Mouse (Mus musculus) forebrain, embryonic 13.5 days (tissue): ENCODE measurements around the gene Gm10073. TPM values are rescaled to one million over a fixed set of nuclear protein-coding genes. Genes with fewer than 3 reads are reported as not detected.
"Not testable (repeated sequence)": the region's sequence is repeated elsewhere in the genome, so short reads cannot be mapped to it uniquely, and the experiment has no call there.

Experiments
- ATAC-seq: fragments of 200-750 bp; cut with Nextera tagmentation; 2 replicates; pipeline ENCODE4 v1.8.0; 2017
- H3K27ac ChIP-seq: fragments of 300-500 bp; sonication (generic); 2 replicates; pipeline ENCODE4 v1.5.1; 2015; ENCODE audit warnings: inconsistent platforms, mild to moderate bottlenecking, moderate library complexity
- H3K27me3 ChIP-seq: fragments of 300-500 bp; sonication (generic); 2 replicates; pipeline ENCODE4 v1.6.1; 2015; ENCODE audit warnings: mild to moderate bottlenecking, inconsistent platforms
- H3K36me3 ChIP-seq: fragments of 300-500 bp; sonication (generic); 2 replicates; pipeline ENCODE4 v1.6.1; 2015; ENCODE audit warnings: mild to moderate bottlenecking, inconsistent platforms; ENCODE audit not compliant: poor library complexity, severe bottlenecking
- H3K4me1 ChIP-seq: fragments of 300-500 bp; sonication (generic); 2 replicates; pipeline ENCODE4 v1.6.1; 2015; ENCODE audit warnings: inconsistent platforms
- H3K4me2 ChIP-seq: fragments of 300-500 bp; sonication (generic); 2 replicates; pipeline ENCODE4 v1.6.1; 2015; ENCODE audit warnings: inconsistent platforms, mild to moderate bottlenecking, moderate library complexity
- H3K4me3 ChIP-seq: fragments of 300-500 bp; sonication (generic); 2 replicates; pipeline ENCODE4 v1.5.1; 2015; ENCODE audit warnings: mild to moderate bottlenecking, inconsistent platforms
- H3K9ac ChIP-seq: fragments of 300-500 bp; sonication (generic); 2 replicates; pipeline ENCODE4 v1.6.1; 2015; ENCODE audit warnings: mild to moderate bottlenecking, inconsistent platforms
- H3K9me3 ChIP-seq: fragments of 300-500 bp; sonication (generic); replicated peaks from 2 replicates; pipeline ENCODE4 v1.6.1; 2016; ENCODE audit warnings: inconsistent platforms
- WGBS: fragments of 180-500 bp; shearing (Covaris S2); methylation state at CpG from one replicate; pipeline ENCODE4 v1.1.7; 2015; 5-methylcytosine and 5-hydroxymethylcytosine counted together
- polyA plus RNA-seq: library from polyadenylated mRNA; unstranded; fragments of >200 nt; fragmentation: Nextera tagmentation; extraction: Ambion mirVana; gene quantifications from 2 replicates; pipeline ENCODE4 v1.2.1, GENCODE M21; 2015

The Gm10073 gene
- polyA plus RNA-seq, 1 experiment from 2014 or later: 6.9 TPM

GRCm38 (mm10) chr8:106588443-106589431 lies 15.5 kb upstream of the Gm10073 start:
- Histone ChIP-seq H3K27me3 (no peaks in the 10 kb centered on the region), H3K9me3 (no peaks in the 10 kb centered on the region), H3K36me3 (no peaks in the 10 kb centered on the region), H3K4me1 (no peaks in the 10 kb centered on the region), H3K9ac (no peak overlapping the region), H3K4me3 (no peak overlapping the region), H3K27ac (no peak overlapping the region), H3K4me2 (no peak overlapping the region)
- ATAC-seq: no peak
- WGBS: 72% methylated on average over 3 of the region's 3 CpGs

GRCm38 (mm10) chr8:106586896-106587295 lies 13.6 kb upstream of the Gm10073 start:
- no peak for ATAC-seq
- no peaks in the 10 kb centered on the region for H3K27me3 ChIP-seq
- WGBS: 88% methylated on average over 8 of the region's 8 CpGs
- H3K9ac ChIP-seq: no peak overlapping the region
- no peaks in the 10 kb centered on the region for H3K36me3 ChIP-seq
- H3K4me1 ChIP-seq: no peaks in the 10 kb centered on the region
- H3K9me3 ChIP-seq: no peaks in the 10 kb centered on the region; the same call in 1 of the 2 replicates
- no peak overlapping the region for H3K27ac ChIP-seq
- H3K4me2 ChIP-seq: no peak overlapping the region
- no peak overlapping the region for H3K4me3 ChIP-seq

- no peak overlapping the region for H3K9ac ChIP-seq
- H3K27me3 ChIP-seq: no peaks in the 10 kb centered on the region
- ATAC-seq: no peak
- WGBS: 93% methylated on average over 3 of the region's 3 CpGs
- no peaks in the 10 kb centered on the region for H3K36me3 ChIP-seq
- H3K4me1 ChIP-seq: no peaks in the 10 kb centered on the region
- no peak overlapping the region for H3K27ac ChIP-seq
- H3K9me3 ChIP-seq: no peaks in the 10 kb centered on the region; the same call in 1 of the 2 replicates
- H3K4me3 ChIP-seq: no peak overlapping the region
- no peak overlapping the region for H3K4me2 ChIP-seq
These were observed 12.4 kb upstream of the Gm10073 start for GRCm38 (mm10) chr8:106585671-106586037.

GRCm38 (mm10) chr8:106584942-106585670 lies 11.8 kb upstream of the Gm10073 start:
- H3K4me1 ChIP-seq: no peaks in the 10 kb centered on the region
- no peaks in the 10 kb centered on the region for H3K27me3 ChIP-seq
- no peaks in the 10 kb centered on the region for H3K36me3 ChIP-seq
- no peak overlapping the region for H3K4me3 ChIP-seq
- H3K4me2 ChIP-seq: no peak overlapping the region
- H3K9ac ChIP-seq: no peak overlapping the region
- no peak overlapping the region for H3K27ac ChIP-seq
- H3K9me3 ChIP-seq: no peaks in the 10 kb centered on the region; the same call in 1 of the 2 replicates
- 81% methylated on average over 11 of the region's 11 CpGs for WGBS
- ATAC-seq: no peak

- Histone ChIP-seq H3K9me3 (no peaks in the 10 kb centered on the region; the same call in 1 of the 2 replicates), H3K4me2 (no peak overlapping the region), H3K27me3 (no peaks in the 10 kb centered on the region), H3K27ac (no peak overlapping the region), H3K9ac (no peak overlapping the region), H3K36me3 (no peaks in the 10 kb centered on the region), H3K4me3 (no peak overlapping the region), H3K4me1 (no peaks in the 10 kb centered on the region)
- 75% methylated on average over 6 of the region's 6 CpGs for WGBS
- ATAC-seq: no peak
These were observed 8.3 kb upstream of the Gm10073 start for GRCm38 (mm10) chr8:106581344-106582088.

- Histone ChIP-seq H3K9me3 (no peaks in the 10 kb centered on the region; the same call in 1 of the 2 replicates), H3K9ac (no peak overlapping the region), H3K4me3 (no peak overlapping the region), H3K27me3 (no peaks in the 10 kb centered on the region), H3K4me2 (no peak overlapping the region), H3K27ac (no peak overlapping the region), H3K36me3 (no peaks in the 10 kb centered on the region), H3K4me1 (no peaks in the 10 kb centered on the region)
- ATAC-seq: no peak
- WGBS: 80% methylated on average over 2 of the region's 2 CpGs
These were observed 6.2 kb upstream of the Gm10073 start for GRCm38 (mm10) chr8:106579510-106579909.

GRCm38 (mm10) chr8:106576849-106577555 lies 3.7 kb upstream of the Gm10073 start:
- H3K4me2 ChIP-seq: no peak overlapping the region
- no peak overlapping the region for H3K4me3 ChIP-seq
- 59% methylated on average over 6 of the region's 6 CpGs for WGBS
- no peaks in the 10 kb centered on the region for H3K4me1 ChIP-seq
- H3K9ac ChIP-seq: no peak overlapping the region
- no peak overlapping the region for H3K27ac ChIP-seq
- ATAC-seq: no peak
- no peaks in the 10 kb centered on the region for H3K9me3 ChIP-seq
- H3K27me3 ChIP-seq: no peaks in the 10 kb centered on the region
- H3K36me3 ChIP-seq: no peaks in the 10 kb centered on the region

GRCm38 (mm10) chr8:106574283-106574682 lies 1.0 kb upstream of the Gm10073 start:
- Histone ChIP-seq H3K27me3 (no peaks in the 10 kb centered on the region), H3K4me2 (no peak overlapping the region), H3K4me1 (no peaks in the 10 kb centered on the region), H3K4me3 (no peak overlapping the region), H3K27ac (no peak overlapping the region), H3K9me3 (no peaks in the 10 kb centered on the region), H3K36me3 (no peaks in the 10 kb centered on the region), H3K9ac (no peak overlapping the region)
- no peak for ATAC-seq
- 93% methylated on average over 4 of the region's 4 CpGs for WGBS

GRCm38 (mm10) chr8:106572175-106572574 lies 1.1 kb downstream of the Gm10073 start:
- whole genome bisulfite sequencing: 92% methylated on average over 1 of the region's 1 CpGs
- not testable (repeated sequence) for H3K4me2 ChIP-seq, H3K27ac ChIP-seq, H3K9me3 ChIP-seq, H3K4me3 ChIP-seq, H3K4me1 ChIP-seq, H3K27me3 ChIP-seq, H3K36me3 ChIP-seq, H3K9ac ChIP-seq, ATAC-seq

GRCm38 (mm10) chr8:106571551-106572172 lies 1.6 kb downstream of the Gm10073 start:
- H3K27me3 ChIP-seq: no peaks in the 10 kb centered on the region
- no peaks in the 10 kb centered on the region for H3K4me1 ChIP-seq
- H3K4me3 ChIP-seq: no peak overlapping the region
- H3K9ac ChIP-seq: no peak overlapping the region
- 86% methylated on average over 5 of the region's 5 CpGs for WGBS
- H3K36me3 ChIP-seq: no peaks in the 10 kb centered on the region
- H3K4me2 ChIP-seq: no peak overlapping the region
- H3K27ac ChIP-seq: no peak overlapping the region
- no peak for ATAC-seq
- H3K9me3 ChIP-seq: no peaks in the 10 kb centered on the region

- H3K4me3 ChIP-seq: no peak overlapping the region
- no peaks in the 10 kb centered on the region for H3K4me1 ChIP-seq
- H3K36me3 ChIP-seq: no peaks in the 10 kb centered on the region
- ATAC-seq: no peak
- WGBS: 86% methylated on average over 4 of the region's 4 CpGs
- H3K27ac ChIP-seq: no peak overlapping the region
- H3K9ac ChIP-seq: no peak overlapping the region
- H3K4me2 ChIP-seq: no peak overlapping the region
- H3K9me3 ChIP-seq: no peaks in the 10 kb centered on the region
- H3K27me3 ChIP-seq: no peaks in the 10 kb centered on the region
These were observed 2.9 kb downstream of the Gm10073 start for GRCm38 (mm10) chr8:106570386-106570785.
